Mouse (Mus musculus) ES-E14 (cell line): ENCODE data around the gene Klk7.

Experiments
- ZC3H11A ChIP-seq: IDR thresholded peaks from 2 replicates; pipeline ENCODE4 v1.6.1; 2012; ENCODE audit warnings: low read depth, mild to moderate bottlenecking, inconsistent platforms, low read length, borderline replicate concordance
- ZNF384 ChIP-seq: IDR thresholded peaks from 2 replicates; pipeline ENCODE4 v1.6.1; 2012; ENCODE audit warnings: low read depth, low read length, inconsistent platforms

DNA sequence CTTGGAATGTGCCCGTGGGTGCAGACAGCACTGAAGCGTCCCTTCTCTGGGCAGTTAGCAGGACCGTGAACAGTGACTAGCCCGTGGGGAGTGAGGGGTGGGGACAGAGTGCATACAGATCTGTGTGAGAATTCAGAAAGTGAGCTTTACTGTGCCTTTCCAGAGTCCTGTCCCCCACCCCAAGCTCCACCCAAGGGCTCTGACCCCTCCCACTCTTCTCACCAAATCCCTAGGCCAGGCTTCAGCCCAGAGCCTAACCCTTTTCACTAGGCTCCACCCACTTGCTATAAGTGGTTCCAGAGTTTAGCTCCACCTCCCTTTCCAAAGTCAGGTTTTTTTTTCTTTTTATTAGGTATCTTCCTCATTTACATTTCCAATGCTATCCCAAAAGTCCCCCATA lies 32.7 kb downstream of the Klk7 start:
- TF ChIP-seq ZC3H11A (no peak), ZNF384 (no peak)
